Mouse (Mus musculus) forebrain, embryonic 12.5 days (tissue): ENCODE data around the gene Unc13a. TPM values are rescaled to one million over a fixed set of nuclear protein-coding genes. Genes with fewer than 3 reads are reported as not detected.
"Not testable (repeated sequence)": the region's sequence is repeated elsewhere in the genome, so short reads cannot be mapped to it uniquely, and the experiment has no call there.

Experiments used
- ATAC-seq: fragments of 200-750 bp; cut with Nextera tagmentation; 2 replicates; pipeline ENCODE4 v1.8.0; 2017; ENCODE audit warnings: moderate TSS enrichment; ENCODE audit not compliant: low FRiP score
- H3K27ac ChIP-seq: fragments of 300-500 bp; sonication (generic); 2 replicates; pipeline ENCODE4 v1.5.1; 2016; ENCODE audit warnings: mild to moderate bottlenecking
- H3K27me3 ChIP-seq: fragments of 300-500 bp; sonication (generic); 2 replicates; pipeline ENCODE4 v1.6.1; 2016; ENCODE audit warnings: mild to moderate bottlenecking
- H3K36me3 ChIP-seq: fragments of 300-500 bp; sonication (generic); replicated peaks from 2 replicates; pipeline ENCODE4 v1.6.1; 2016; ENCODE audit warnings: mild to moderate bottlenecking
- H3K4me1 ChIP-seq: fragments of 300-500 bp; sonication (generic); 2 replicates; pipeline ENCODE4 v1.6.1; 2016
- H3K4me2 ChIP-seq: fragments of 300-500 bp; sonication (generic); 2 replicates; pipeline ENCODE4 v1.6.1; 2016; ENCODE audit warnings: mild to moderate bottlenecking, moderate library complexity
- H3K4me3 ChIP-seq: fragments of 300-500 bp; sonication (generic); replicated peaks from 2 replicates; pipeline ENCODE4 v1.5.1; 2016; ENCODE audit warnings: mild to moderate bottlenecking
- H3K9ac ChIP-seq: fragments of 300-500 bp; sonication (generic); 2 replicates; pipeline ENCODE4 v1.6.1; 2016; ENCODE audit warnings: mild to moderate bottlenecking
- H3K9me3 ChIP-seq: fragments of 300-500 bp; sonication (generic); 2 replicates; pipeline ENCODE4 v1.6.1; 2016
- WGBS: fragments of 180-500 bp; shearing (Covaris S2); methylation state at CpG from one replicate; pipeline ENCODE4 v1.1.7; 2016; 5-methylcytosine and 5-hydroxymethylcytosine counted together
- polyA plus RNA-seq: library from polyadenylated mRNA; unstranded; fragments of >200 nt; fragmentation: Nextera tagmentation; extraction: Ambion mirVana; gene quantifications from 2 replicates; pipeline ENCODE4 v1.2.1, GENCODE M21; 2016

Unc13a gene
- polyA plus RNA-seq, 1 experiment from 2014 or later, result 13.7 TPM

GRCm38 (mm10) chr8:71702923-71703322 is 31.4 kb upstream of the Unc13a start:
- Histone ChIP-seq H3K27ac (no peak overlapping the region), H3K9me3 (no peaks in the 10 kb centered on the region), H3K4me2 (no peak overlapping the region), H3K4me1 (0 out of 2 replicates have a peak, but pooled peaks cover 4% of the 10 kb centered on the region), H3K36me3 (no peaks in the 10 kb centered on the region), H3K27me3 (peaks cover 85% of the 10 kb centered on the region), H3K9ac (no peak overlapping the region), H3K4me3 (no peak overlapping the region)
- no peak for ATAC-seq
- WGBS, result 91% methylated on average over 3 of the region's 3 CpGs

GRCm38 (mm10) chr8:71702087-71702432 is 30.5 kb upstream of the Unc13a start:
- 46% methylated on average over 4 of the region's 4 CpGs for WGBS
- Histone ChIP-seq H3K27me3 (peaks cover 85% of the 10 kb centered on the region), H3K4me3 (no peak overlapping the region), H3K9me3 (no peaks in the 10 kb centered on the region), H3K4me2 (no peak overlapping the region), H3K4me1 (0 out of 2 replicates have a peak, but pooled peaks cover 4% of the 10 kb centered on the region), H3K27ac (no peak overlapping the region), H3K36me3 (no peaks in the 10 kb centered on the region), H3K9ac (no peak overlapping the region)
- ATAC-seq, result no peak

GRCm38 (mm10) chr8:71701414-71702086 is 30.0 kb upstream of the Unc13a start, which contains the start of gene B3gnt3:
TSS of gene B3gnt3 (minus strand) at chr8:71701789.
- 15% methylated on average over 30 of the region's 34 CpGs for WGBS
- Histone ChIP-seq H3K4me3 (0 out of 2 replicates have a peak within 1 kb of the TSS, but pooled peaks have one; percentile 3), H3K4me1 (0 out of 2 replicates have a peak, but pooled peaks cover 4% of the 10 kb centered on the region), H3K9ac (no peak within 1 kb of the TSS), H3K4me2 (no peak within 1 kb of the TSS), H3K27me3 (peaks cover 88% of the 10 kb centered on the region), H3K36me3 (no peaks in the 10 kb centered on the region), H3K9me3 (no peaks in the 10 kb centered on the region), H3K27ac (no peak within 1 kb of the TSS)
- no peak for ATAC-seq

GRCm38 (mm10) chr8:71700493-71701269 is 29.1 kb upstream of the Unc13a start:
- Histone ChIP-seq H3K4me3 (no peak overlapping the region), H3K27ac (no peak overlapping the region), H3K4me1 (0 out of 2 replicates have a peak, but pooled peaks cover 4% of the 10 kb centered on the region), H3K4me2 (no peak overlapping the region), H3K36me3 (no peaks in the 10 kb centered on the region), H3K9me3 (no peaks in the 10 kb centered on the region), H3K9ac (no peak overlapping the region), H3K27me3 (peaks cover 91% of the 10 kb centered on the region)
- no peak for ATAC-seq
- 13% methylated on average over 29 of the region's 29 CpGs for WGBS

- not testable (repeated sequence) for H3K4me2 ChIP-seq, ATAC-seq, H3K36me3 ChIP-seq, H3K9me3 ChIP-seq, H3K4me3 ChIP-seq, H3K9ac ChIP-seq, H3K27ac ChIP-seq
- Histone ChIP-seq H3K4me1 (peaks cover 12% of the 10 kb centered on the region), H3K27me3 (peaks cover 93% of the 10 kb centered on the region)
- WGBS, result 62% methylated on average over 12 of the region's 12 CpGs
Measured at GRCm38 (mm10) chr8:71695456-71695855, 23.9 kb upstream of the Unc13a start.

- no peak overlapping the region for H3K9ac ChIP-seq
- WGBS, result 9% methylated on average over 68 of the region's 68 CpGs
- no peaks in the 10 kb centered on the region for H3K36me3 ChIP-seq
- ATAC-seq, result no peak
- H3K4me3 ChIP-seq, result peak overlapping the region; percentile 17
- no peaks in the 10 kb centered on the region for H3K9me3 ChIP-seq
- H3K4me2 ChIP-seq, result peak overlapping the region; percentile 25
- H3K4me1 ChIP-seq, result peaks cover 12% of the 10 kb centered on the region
- H3K27ac ChIP-seq, result no peak overlapping the region
- peaks cover 94% of the 10 kb centered on the region for H3K27me3 ChIP-seq
Measured at GRCm38 (mm10) chr8:71693166-71694041, 21.8 kb upstream of the Unc13a start.

- no peak overlapping the region for H3K27ac ChIP-seq
- no peaks in the 10 kb centered on the region for H3K9me3 ChIP-seq
- H3K9ac ChIP-seq, result no peak overlapping the region
- H3K4me2 ChIP-seq, result peak overlapping the region; percentile 1; the same call in 1 of the 2 replicates
- H3K4me1 ChIP-seq, result peaks cover 15% of the 10 kb centered on the region
- H3K36me3 ChIP-seq, result no peaks in the 10 kb centered on the region
- peaks cover 95% of the 10 kb centered on the region for H3K27me3 ChIP-seq
- H3K4me3 ChIP-seq, result peak overlapping the region; percentile 17
- 5% methylated on average over 30 of the region's 30 CpGs for WGBS
- ATAC-seq, result no peak
Measured at GRCm38 (mm10) chr8:71692509-71692908, 21.0 kb upstream of the Unc13a start.

GRCm38 (mm10) chr8:71689028-71689427 is 17.5 kb upstream of the Unc13a start, which contains the start of gene Insl3:
TSS of gene Insl3 (plus strand) at chr8:71689214.
- no peak within 1 kb of the TSS for H3K4me3 ChIP-seq

GRCm38 (mm10) chr8:71687616-71688015 is 16.1 kb upstream of the Unc13a start:
- Histone ChIP-seq H3K36me3 (no peaks in the 10 kb centered on the region), H3K4me2 (no peak overlapping the region), H3K27ac (no peak overlapping the region), H3K4me3 (no peak overlapping the region), H3K4me1 (peaks cover 20% of the 10 kb centered on the region), H3K9me3 (no peaks in the 10 kb centered on the region), H3K9ac (no peak overlapping the region), H3K27me3 (peaks cover 100% of the 10 kb centered on the region)
- WGBS, result 2% methylated on average over 8 of the region's 8 CpGs
- ATAC-seq, result no peak

More at GRCm38 (mm10) chr8:71689028-71689427, 17.5 kb upstream of the Unc13a start, which contains the start of gene Insl3:
- H3K9ac ChIP-seq, result no peak within 1 kb of the TSS
- no peak within 1 kb of the TSS for H3K27ac ChIP-seq
- no peak for ATAC-seq
- WGBS, result 3% methylated on average over 33 of the region's 33 CpGs
- no peak within 1 kb of the TSS for H3K4me2 ChIP-seq
- no peaks in the 10 kb centered on the region for H3K36me3 ChIP-seq
- H3K9me3 ChIP-seq, result no peaks in the 10 kb centered on the region
- peaks cover 29% of the 10 kb centered on the region for H3K4me1 ChIP-seq
- H3K27me3 ChIP-seq, result peaks cover 100% of the 10 kb centered on the region

GRCm38 (mm10) chr8:71686143-71686734 is 14.7 kb upstream of the Unc13a start:
- WGBS, result under 1% methylated on average over 23 of the region's 23 CpGs
- Histone ChIP-seq H3K4me2 (peak overlapping the region; percentile 46), H3K36me3 (no peaks in the 10 kb centered on the region), H3K9ac (no peak overlapping the region), H3K4me3 (peak overlapping the region; percentile 32), H3K4me1 (peaks cover 17% of the 10 kb centered on the region), H3K9me3 (no peaks in the 10 kb centered on the region), H3K27me3 (peaks cover 100% of the 10 kb centered on the region), H3K27ac (no peak overlapping the region)
- ATAC-seq, result peak; percentile 63

GRCm38 (mm10) chr8:71685573-71685972 is 14.0 kb upstream of the Unc13a start:
- peak overlapping the region; percentile 32 for H3K4me3 ChIP-seq
- H3K27me3 ChIP-seq, result peaks cover 100% of the 10 kb centered on the region
- peak; percentile 12; the same call in 1 of the 2 replicates for ATAC-seq
- no peak overlapping the region for H3K27ac ChIP-seq
- under 1% methylated on average over 29 of the region's 29 CpGs for WGBS
- H3K36me3 ChIP-seq, result no peaks in the 10 kb centered on the region
- peaks cover 17% of the 10 kb centered on the region for H3K4me1 ChIP-seq
- H3K9ac ChIP-seq, result no peak overlapping the region
- H3K9me3 ChIP-seq, result no peaks in the 10 kb centered on the region
- peak overlapping the region; percentile 46 for H3K4me2 ChIP-seq
